Mouse (Mus musculus) brain, embryonic 14.5 days (tissue): ENCODE results near the gene Psmc1. TPM values are rescaled to one million over a fixed set of nuclear protein-coding genes. Genes with fewer than 3 reads are reported as not detected.

Source experiments
- DNase-seq: peaks from one replicate; pipeline ENCODE4 v3.0.0-alpha.2; 2011; ENCODE audit warnings: low read depth
- CTCF ChIP-seq: fragments of 200-500 bp; IDR thresholded peaks from 2 replicates; pipeline ENCODE4 v1.5.1; 2012; ENCODE audit warnings: inconsistent platforms, mild to moderate bottlenecking, moderate library complexity, borderline replicate concordance; ENCODE audit not compliant: insufficient read depth, insufficient read length; ENCODE audit errors: extremely low read depth
- POLR2A ChIP-seq: fragments of 200-500 bp; IDR thresholded peaks from 2 replicates; pipeline ENCODE4 v1.6.1; 2012; ENCODE audit warnings: mild to moderate bottlenecking, inconsistent platforms, borderline replicate concordance; ENCODE audit not compliant: poor library complexity, insufficient read depth, insufficient read length, severe bottlenecking; ENCODE audit errors: extremely low read depth
- polyA plus RNA-seq: library from polyadenylated mRNA; depleted of rRNA; stranded (reverse); fragments of >200 nt; gene quantifications from 2 replicates; pipeline ENCODE4 v1.2.3, GENCODE M21; 2012; rRNA removed

Psmc1 gene
- polyA plus RNA-seq, 1 experiment = 128 TPM

- TF ChIP-seq POLR2A (no peak), CTCF (no peak)
Observed at GRCm38 (mm10) chr12:100152466-100152865, 42.5 kb downstream of the Psmc1 start.

GRCm38 (mm10) chr12:100159261-100159975 is 49.5 kb downstream of the Psmc1 start, which contains the start of gene Nrde2:
Gene Nrde2, minus strand, starts transcription at chr12:100159653.
- no peak for TF ChIP-seq CTCF
- TF ChIP-seq POLR2A = peak; percentile 28; the same call in 1 of the 2 replicates
- peak; percentile 98 for DNase-seq

More at GRCm38 (mm10) chr12:100152466-100152865, 42.5 kb downstream of the Psmc1 start:
- no peak for DNase-seq

GRCm38 (mm10) chr12:100164991-100165500 is 55.1 kb downstream of the Psmc1 start:
- TF ChIP-seq CTCF = no peak
- TF ChIP-seq POLR2A = no peak
- no peak for DNase-seq

- TF ChIP-seq POLR2A = no peak
- peak; percentile 82 for TF ChIP-seq CTCF
- DNase-seq = peak; percentile 94
Observed at GRCm38 (mm10) chr12:100166177-100166576, 56.2 kb downstream of the Psmc1 start.

GRCm38 (mm10) chr12:100166939-100167338 is 57.0 kb downstream of the Psmc1 start:
- peak; percentile 75 for DNase-seq
- TF ChIP-seq POLR2A (no peak), CTCF (no peak)

GRCm38 (mm10) chr12:100167502-100167901 is 57.5 kb downstream of the Psmc1 start:
- no peak for DNase-seq
- no peak for TF ChIP-seq CTCF
- no peak for TF ChIP-seq POLR2A

- no peak for TF ChIP-seq CTCF
- TF ChIP-seq POLR2A = peak; percentile 30; the same call in 1 of the 2 replicates
- peak; percentile 84 for DNase-seq
Observed at GRCm38 (mm10) chr12:100167931-100168871, 58.2 kb downstream of the Psmc1 start.

- DNase-seq = no peak
- TF ChIP-seq CTCF = no peak
- TF ChIP-seq POLR2A = no peak
Observed at GRCm38 (mm10) chr12:100172481-100172880, 62.5 kb downstream of the Psmc1 start.

Other genes with a start within 250 kb of the Psmc1 start
- gene Efcab11, start 225.7 kb upstream of the Psmc1 start, polyA plus RNA-seq = 3.8 and 6.0 TPM in 2 replicates
- gene Tdp1, start 225.6 kb upstream of the Psmc1 start, polyA plus RNA-seq = 47.3 and 57.5 TPM in 2 replicates
- gene Kcnk13, start 145.7 kb upstream of the Psmc1 start, polyA plus RNA-seq = 0.41 and 0.48 TPM in 2 replicates
- 16.1 and 16.3 TPM in 2 replicates for gene Nrde2, start 49.5 kb downstream of the Psmc1 start, polyA plus RNA-seq
- 545 and 624 TPM in 2 replicates for gene Calm1, start 89.3 kb downstream of the Psmc1 start, polyA plus RNA-seq